ENCODE assay signal across 8 mouse cellular contexts in genomic region chrY:1245426-1245863, GRCm38 (mm10). TPM values are rescaled to one million over a fixed set of nuclear protein-coding genes. Genes with fewer than 3 reads are reported as not detected.
DNase-seq lines count a peak whose midpoint lies in the region; ATAC-seq and TF ChIP-seq lines count a peak whose summit lies in the region.

TSS of gene Uty (minus strand) at chrY:1245759.

- TF ChIP-seq POLR2A in ES-Bruce4 (IDR thresholded peaks at IDR 0.05; ENCODE audit: insufficient read depth, low read length) = no peak

- H3K36me3 ChIP-seq in ES-Bruce4 (ENCODE audit: control insufficient read depth, insufficient read depth, low read length, poor library complexity, severe bottlenecking) = no peaks in the 10 kb centered on the region
- no peaks in the 10 kb centered on the region for H3K36me3 ChIP-seq in embryonic facial prominence, embryonic 12.5 days
- H3K36me3 ChIP-seq in heart, embryonic 11.5 days (ENCODE audit: control insufficient read depth, insufficient read depth, low read length) = no peaks in the 10 kb centered on the region
- no peaks in the 10 kb centered on the region for H3K36me3 ChIP-seq in kidney, postnatal 0 days (ENCODE audit: insufficient read depth, low read length)

- no peak for TF ChIP-seq CTCF in ES-Bruce4 (IDR thresholded peaks at IDR 0.05; ENCODE audit: low read depth, low read length)
- TF ChIP-seq CTCF in kidney, postnatal 0 days (IDR thresholded peaks at IDR 0.05; ENCODE audit: low read depth) = no peak

- H3K4me2 ChIP-seq in embryonic facial prominence, embryonic 12.5 days (replicated peaks) = peak within 1 kb of the TSS; percentile 28; the same call in 1 of the 2 replicates
- peak within 1 kb of the TSS; percentile 48 for H3K4me2 ChIP-seq in heart, embryonic 11.5 days
- H3K4me2 ChIP-seq in kidney, postnatal 0 days (ENCODE audit: low read length) = peak within 1 kb of the TSS; percentile 32

- no peak within 1 kb of the TSS; the same call in 1 of the 2 replicates for H3K27ac ChIP-seq in ES-Bruce4 (ENCODE audit: insufficient read depth, low read length)
- peak within 1 kb of the TSS; percentile 63; the same call in 1 of the 2 replicates for H3K27ac ChIP-seq in embryonic facial prominence, embryonic 12.5 days
- H3K27ac ChIP-seq in heart, embryonic 11.5 days (ENCODE audit: low read depth, low read length) = peak within 1 kb of the TSS; percentile 50
- peak within 1 kb of the TSS; percentile 76 for H3K27ac ChIP-seq in kidney, postnatal 0 days

- peak within 1 kb of the TSS; percentile 42; the same call in 1 of the 2 replicates for H3K4me3 ChIP-seq in ES-Bruce4 (ENCODE audit: low read depth, low read length)
- peak within 1 kb of the TSS; percentile 40 for H3K4me3 ChIP-seq in embryonic facial prominence, embryonic 12.5 days
- H3K4me3 ChIP-seq in heart, embryonic 11.5 days (ENCODE audit: low read depth, low read length) = peak within 1 kb of the TSS; percentile 44
- H3K4me3 ChIP-seq in kidney, postnatal 0 days (replicated peaks; ENCODE audit: low read depth, low read length) = peak within 1 kb of the TSS; percentile 37

- ATAC-seq in embryonic facial prominence, embryonic 12.5 days (ENCODE audit: insufficient number of reproducible peaks, insufficient read depth, low FRiP score, low TSS enrichment) = peak; percentile 77
- ATAC-seq in heart, embryonic 11.5 days (replicated peaks; ENCODE audit: insufficient number of reproducible peaks, low FRiP score, low TSS enrichment) = peak; percentile 78
- ATAC-seq in kidney, postnatal 0 days (replicated peaks; ENCODE audit: low FRiP score, low read depth) = peak; percentile 76

- H3K4me1 ChIP-seq in ES-Bruce4 (ENCODE audit: control insufficient read depth, insufficient read depth, low read length) = no peaks in the 10 kb centered on the region
- H3K4me1 ChIP-seq in embryonic facial prominence, embryonic 12.5 days = no peaks in the 10 kb centered on the region
- H3K4me1 ChIP-seq in heart, embryonic 11.5 days (ENCODE audit: control insufficient read depth, insufficient read depth, low read length) = no peaks in the 10 kb centered on the region
- H3K4me1 ChIP-seq in kidney, postnatal 0 days (replicated peaks; ENCODE audit: insufficient read depth, low read length) = no peaks in the 10 kb centered on the region

- 0 out of 2 replicates have a peak within 1 kb of the TSS, but pooled peaks have one; percentile 22 for H3K9ac ChIP-seq in ES-Bruce4 (ENCODE audit: low read depth, poor library complexity, severe bottlenecking)
- peak within 1 kb of the TSS; percentile 45 for H3K9ac ChIP-seq in embryonic facial prominence, embryonic 12.5 days
- H3K9ac ChIP-seq in heart, embryonic 11.5 days (ENCODE audit: low read depth, low read length) = peak within 1 kb of the TSS; percentile 64
- peak within 1 kb of the TSS; percentile 49 for H3K9ac ChIP-seq in kidney, postnatal 0 days (ENCODE audit: low read depth, low read length)

- H3K9me3 ChIP-seq in ES-Bruce4 (replicated peaks; ENCODE audit: control insufficient read depth, insufficient read depth, low read length, poor library complexity, severe bottlenecking) = no peaks in the 10 kb centered on the region
- no peaks in the 10 kb centered on the region for H3K9me3 ChIP-seq in embryonic facial prominence, embryonic 12.5 days
- no peaks in the 10 kb centered on the region for H3K9me3 ChIP-seq in heart, embryonic 11.5 days (replicated peaks; ENCODE audit: control insufficient read depth, low read length)
- H3K9me3 ChIP-seq in kidney, postnatal 0 days (replicated peaks; ENCODE audit: low read length) = no peaks in the 10 kb centered on the region

- WGBS in embryonic facial prominence, embryonic 12.5 days = under 1% methylated on average over 20 of the region's 21 CpGs
- 2% methylated on average over 18 of the region's 21 CpGs for WGBS in heart, embryonic 11.5 days (ENCODE audit: insufficient replicate concordance)
- 0% methylated on average over 5 of the region's 21 CpGs for WGBS in kidney, postnatal 0 days

- DNase-seq in R1 (ENCODE audit: low read depth, low spot score) (peak; percentile 89), MN1 (ENCODE audit: low spot score) (no peak)
- DNase-seq in kidney, postnatal 0 days (ENCODE audit: low spot score) = peak; percentile 85
- peak; percentile 74 for DNase-seq in lung, postnatal 14 days
- DNase-seq in retina, embryonic 14.5 days (ENCODE audit: low spot score) = peak; percentile 67

- no peaks in the 10 kb centered on the region for H3K27me3 ChIP-seq in ES-Bruce4 (ENCODE audit: control insufficient read depth, insufficient read depth, low read length, poor library complexity, severe bottlenecking)
- H3K27me3 ChIP-seq in embryonic facial prominence, embryonic 12.5 days = no peaks in the 10 kb centered on the region
- H3K27me3 ChIP-seq in heart, embryonic 11.5 days (ENCODE audit: control insufficient read depth, insufficient read depth, low read length) = no peaks in the 10 kb centered on the region
- H3K27me3 ChIP-seq in kidney, postnatal 0 days (ENCODE audit: insufficient read depth, low read length) = no peaks in the 10 kb centered on the region

- TF ChIP-seq EP300 in ES-Bruce4 (IDR thresholded peaks at IDR 0.05; ENCODE audit: insufficient read depth, low read depth, low read length) = no peak

RNA-seq across cellular contexts. Expression of gene Uty, which starts in this region (rescaled TPM):
- polyA plus RNA-seq in ES-Bruce4 (2011; ENCODE audit: insufficient read depth, insufficient read length, low read depth, missing spikeins) = 5.6 and 5.8 TPM in 2 replicates
- 17.9 and 21.1 TPM in 2 replicates for polyA plus RNA-seq in embryonic facial prominence, embryonic 12.5 days (2016; fragmentation: Nextera tagmentation; extraction: Ambion mirVana)
- 8.6 and 9.4 TPM in 2 replicates for polyA plus RNA-seq in heart, embryonic 11.5 days (2014; fragmentation: Nextera tagmentation; extraction: Ambion mirVana)
- 15.4 and 17.3 TPM in 2 replicates for polyA plus RNA-seq in kidney, postnatal 0 days (2015; fragmentation: Nextera tagmentation; extraction: Ambion mirVana)
